Mouse (Mus musculus) lung, embryonic 16.5 days (tissue): ENCODE data around the gene Triap1. TPM values are rescaled to one million over a fixed set of nuclear protein-coding genes. Genes with fewer than 3 reads are reported as not detected.
"Not testable (repeated sequence)": the region's sequence is repeated elsewhere in the genome, so short reads cannot be mapped to it uniquely, and the experiment has no call there.

ENCODE experiments used
- ATAC-seq: fragments of 200-750 bp; cut with Nextera tagmentation; 2 replicates; pipeline ENCODE4 v1.8.0; 2017; ENCODE audit warnings: low read depth, mild to moderate bottlenecking, moderate library complexity
- H3K27ac ChIP-seq: fragments of 300-500 bp; sonication (generic); 2 replicates; pipeline ENCODE4 v1.5.1; 2014; ENCODE audit warnings: mild to moderate bottlenecking, control low read depth, low read length
- H3K27me3 ChIP-seq: fragments of 300-500 bp; sonication (generic); 2 replicates; pipeline ENCODE4 v1.6.1; 2014; ENCODE audit warnings: low read depth, low read length, mixed read lengths; ENCODE audit not compliant: control insufficient read depth, insufficient read depth
- H3K36me3 ChIP-seq: fragments of 300-500 bp; sonication (generic); 2 replicates; pipeline ENCODE4 v1.6.1; 2014; ENCODE audit warnings: low read length; ENCODE audit not compliant: control insufficient read depth, insufficient read depth
- H3K4me1 ChIP-seq: fragments of 300-500 bp; sonication (generic); replicated peaks from 2 replicates; pipeline ENCODE4 v1.6.1; 2014; ENCODE audit warnings: low read length, mixed read lengths; ENCODE audit not compliant: control insufficient read depth, insufficient read depth
- H3K4me2 ChIP-seq: fragments of 300-500 bp; sonication (generic); 2 replicates; pipeline ENCODE4 v1.6.1; 2014; ENCODE audit warnings: low read depth, low read length, control low read depth
- H3K4me3 ChIP-seq: fragments of 300-500 bp; sonication (generic); 2 replicates; pipeline ENCODE4 v1.5.1; 2014; ENCODE audit warnings: mild to moderate bottlenecking, low read length, control low read depth
- H3K9ac ChIP-seq: fragments of 300-500 bp; sonication (generic); 2 replicates; pipeline ENCODE4 v1.6.1; 2014; ENCODE audit warnings: low read length, control low read depth
- H3K9me3 ChIP-seq: fragments of 300-500 bp; sonication (generic); 2 replicates; pipeline ENCODE4 v1.6.1; 2016; ENCODE audit warnings: low read length; ENCODE audit not compliant: control insufficient read depth
- WGBS: fragments of 180-500 bp; shearing (Covaris S2); extraction: QIAGEN DNeasy Blood & Tissue Kit; methylation state at CpG from one replicate; pipeline ENCODE4 v1.1.7; 2014; 5-methylcytosine and 5-hydroxymethylcytosine counted together
- polyA plus RNA-seq: library from polyadenylated mRNA; unstranded; fragments of >200 nt; fragmentation: Nextera tagmentation; extraction: Ambion mirVana; gene quantifications from 2 replicates; pipeline ENCODE4 v1.2.1, GENCODE M21; 2015

Gene Triap1
- polyA plus RNA-seq, 1 experiment from 2014 or later = 61.4 TPM

DNA sequence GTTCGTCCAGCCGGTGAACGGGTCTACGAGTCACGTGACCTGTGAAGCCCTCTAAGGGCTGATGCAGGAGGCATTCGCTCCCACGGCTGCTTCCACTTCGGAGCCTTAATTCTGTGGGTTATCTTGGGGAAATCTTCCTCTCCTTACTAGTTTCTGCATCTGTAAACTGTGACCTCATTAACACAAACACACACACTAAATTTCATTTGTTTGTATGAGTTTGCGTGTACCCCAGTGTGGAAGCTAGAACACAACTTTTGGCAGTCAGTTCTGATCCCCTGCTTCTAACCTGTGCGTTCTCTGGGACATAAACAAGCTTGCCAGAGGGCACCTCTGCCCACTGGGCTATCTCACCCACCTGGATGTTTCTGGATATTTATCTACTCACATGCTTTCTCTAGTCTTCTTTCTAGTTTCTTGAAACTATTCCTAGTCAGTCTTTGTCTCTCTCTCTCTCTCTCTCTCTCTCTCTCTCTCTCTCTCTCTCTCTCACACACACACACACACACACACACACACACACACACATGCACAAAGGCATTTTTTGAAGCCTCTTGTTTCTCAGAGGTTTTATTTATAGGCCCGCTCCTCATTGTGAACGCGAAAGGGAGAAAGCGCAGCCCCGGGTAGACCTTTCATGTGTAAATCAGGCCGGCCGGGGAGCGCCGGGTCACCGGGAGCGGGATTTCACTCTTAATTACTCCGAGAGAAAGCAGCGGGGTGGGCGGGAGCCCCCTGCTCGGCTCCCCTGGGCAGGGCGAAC, 32.6 kb downstream of the Triap1 start:
- Histone ChIP-seq H3K27me3 (peaks cover 2% of the 10 kb centered on the region; the same call in 1 of the 2 replicates), H3K4me2 (peak overlapping the region; percentile 53), H3K4me3 (peak overlapping the region; percentile 33), H3K9ac (peak overlapping the region; percentile 47; the same call in 1 of the 2 replicates), H3K9me3 (no peaks in the 10 kb centered on the region), H3K36me3 (no peaks in the 10 kb centered on the region), H3K27ac (no peak overlapping the region), H3K4me1 (no peaks in the 10 kb centered on the region)
- ATAC-seq = no peak
- 23% methylated on average over 26 of the region's 26 CpGs for WGBS

DNA sequence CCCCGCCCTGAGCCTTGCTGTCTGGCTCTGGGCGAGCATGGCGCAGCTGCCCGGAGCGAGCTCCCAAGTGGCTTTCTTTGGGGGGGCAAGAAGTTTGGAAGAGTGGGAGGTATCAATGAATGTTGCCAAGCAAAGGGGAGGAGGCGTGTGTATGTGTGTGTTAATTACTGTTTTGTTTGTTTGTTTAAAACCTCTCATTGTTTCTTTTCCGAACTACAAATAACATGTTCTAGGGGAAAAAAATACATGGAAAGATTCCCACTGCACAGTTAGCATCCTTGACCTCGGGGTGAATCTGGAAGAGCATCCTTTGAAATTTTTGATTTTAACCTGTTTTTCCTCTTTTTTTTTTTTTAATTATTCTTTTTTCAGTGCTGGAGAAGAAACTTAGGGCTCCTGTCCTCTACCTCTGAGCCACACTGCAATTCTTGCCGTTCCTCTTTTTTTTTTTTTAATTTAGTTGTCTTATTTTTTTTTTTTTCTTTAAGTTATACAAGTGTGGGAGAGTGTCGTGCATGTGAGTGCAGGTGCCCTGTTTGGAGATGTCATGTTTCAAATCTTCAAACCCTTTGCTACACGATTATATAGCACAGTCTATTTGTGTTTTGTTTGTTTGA, 33.3 kb downstream of the Triap1 start:
- Histone ChIP-seq H3K4me1 (no peaks in the 10 kb centered on the region), H3K4me2 (peak overlapping the region; percentile 53), H3K4me3 (peak overlapping the region; percentile 33), H3K27me3 (peaks cover 2% of the 10 kb centered on the region; the same call in 1 of the 2 replicates), H3K36me3 (no peaks in the 10 kb centered on the region), H3K9ac (peak overlapping the region; percentile 47; the same call in 1 of the 2 replicates), H3K9me3 (no peaks in the 10 kb centered on the region), H3K27ac (no peak overlapping the region)
- WGBS = 20% methylated on average over 11 of the region's 11 CpGs
- no peak for ATAC-seq

DNA sequence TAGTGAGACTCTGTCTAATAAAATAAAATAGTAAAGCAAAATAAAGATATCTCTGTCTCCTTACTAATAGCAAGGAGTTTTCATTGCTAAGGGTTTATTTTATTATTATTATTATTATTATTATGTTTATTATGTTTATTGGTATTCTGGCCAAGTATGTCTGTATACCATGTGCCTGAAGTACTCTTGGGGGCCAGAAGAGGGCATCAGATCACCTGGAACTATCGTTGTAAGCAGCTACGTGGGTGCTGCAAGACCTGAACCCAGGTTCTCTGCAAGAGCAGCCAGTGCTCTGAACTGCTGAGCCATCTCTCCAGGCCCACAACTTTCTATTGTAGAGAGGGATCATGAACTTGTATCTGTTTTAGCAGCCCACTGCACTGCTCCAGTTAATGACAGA, 34.4 kb downstream of the Triap1 start:
- Histone ChIP-seq H3K4me3 (no peak overlapping the region), H3K9ac (no peak overlapping the region), H3K9me3 (no peaks in the 10 kb centered on the region), H3K4me1 (no peaks in the 10 kb centered on the region), H3K27ac (no peak overlapping the region), H3K36me3 (no peaks in the 10 kb centered on the region), H3K27me3 (peaks cover 2% of the 10 kb centered on the region; the same call in 1 of the 2 replicates), H3K4me2 (no peak overlapping the region)
- ATAC-seq = no peak
- 70% methylated on average over 2 of the region's 2 CpGs for WGBS

DNA sequence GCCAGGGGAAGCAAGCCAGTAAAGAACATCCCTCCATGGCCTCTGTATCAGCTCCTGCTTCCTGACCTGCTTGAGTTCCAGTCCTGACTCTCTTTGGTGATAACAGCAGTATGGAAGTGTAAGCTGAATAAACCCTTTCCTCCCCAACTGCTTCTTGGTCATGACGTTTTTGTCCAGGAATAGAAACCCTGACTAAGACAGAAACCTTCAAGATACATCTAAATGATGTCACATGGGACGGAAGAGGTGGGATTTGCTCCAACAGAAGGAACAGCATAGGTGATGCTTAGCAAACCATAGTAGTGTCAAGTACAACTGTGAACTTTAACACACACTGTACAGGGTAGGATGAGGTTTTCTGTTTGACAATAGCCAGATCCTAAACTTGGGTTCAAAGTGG, 37.9 kb downstream of the Triap1 start:
- not testable (repeated sequence) for H3K4me2 ChIP-seq, H3K4me1 ChIP-seq, H3K27me3 ChIP-seq, ATAC-seq, H3K9me3 ChIP-seq, H3K36me3 ChIP-seq, H3K4me3 ChIP-seq, H3K9ac ChIP-seq, H3K27ac ChIP-seq
- 69% methylated on average over 2 of the region's 2 CpGs for WGBS

DNA sequence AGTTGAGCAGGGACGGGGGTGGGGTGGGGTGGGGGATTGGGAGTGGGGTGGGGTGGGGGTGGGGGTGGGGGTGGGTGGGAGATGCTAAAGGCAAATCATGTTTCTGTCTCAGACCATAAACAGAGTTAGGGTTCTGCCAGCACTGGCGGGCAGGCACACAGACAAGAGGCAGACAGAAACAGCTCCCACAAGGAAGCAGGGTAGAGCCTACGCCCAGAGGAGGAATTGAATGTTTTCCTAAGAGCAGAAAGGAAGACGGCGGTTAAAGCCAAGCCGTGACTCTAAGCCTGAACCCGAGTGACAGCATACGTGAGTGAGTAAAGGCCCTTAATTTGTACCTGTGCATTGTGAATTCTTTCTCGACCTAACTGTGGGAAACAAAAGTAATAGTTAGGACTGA, 50.9 kb downstream of the Triap1 start:
- H3K36me3 ChIP-seq = no peaks in the 10 kb centered on the region
- no peak overlapping the region for H3K9ac ChIP-seq
- no peak overlapping the region for H3K4me2 ChIP-seq
- WGBS = 22% methylated on average over 9 of the region's 9 CpGs
- H3K9me3 ChIP-seq = no peaks in the 10 kb centered on the region
- H3K4me3 ChIP-seq = no peak overlapping the region
- no peak overlapping the region for H3K27ac ChIP-seq
- no peaks in the 10 kb centered on the region for H3K4me1 ChIP-seq
- no peak for ATAC-seq
- peaks cover 8% of the 10 kb centered on the region for H3K27me3 ChIP-seq

DNA sequence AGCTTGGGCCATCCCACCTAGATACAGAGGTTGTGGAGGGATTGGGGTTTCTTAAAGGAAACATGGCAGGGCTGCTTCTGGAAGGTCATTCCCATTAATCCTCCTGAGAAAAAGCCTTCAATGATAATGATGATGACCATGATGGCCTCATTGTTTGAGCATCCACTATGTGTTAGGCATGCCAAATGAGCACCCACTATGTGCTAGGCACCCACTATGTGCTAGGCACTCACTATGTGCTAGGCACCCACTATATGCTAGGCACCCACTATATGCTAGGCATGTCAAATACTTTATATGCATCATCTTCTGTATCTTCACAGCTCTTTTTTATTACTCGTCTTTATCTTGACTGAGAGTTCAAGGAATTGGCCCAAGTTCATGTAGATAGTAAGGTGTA, 51.9 kb downstream of the Triap1 start:
- no peak overlapping the region for H3K27ac ChIP-seq
- WGBS = 80% methylated on average over 1 of the region's 1 CpGs
- H3K36me3 ChIP-seq = no peaks in the 10 kb centered on the region
- no peak for ATAC-seq
- H3K9me3 ChIP-seq = no peaks in the 10 kb centered on the region
- H3K9ac ChIP-seq = no peak overlapping the region
- no peaks in the 10 kb centered on the region; the same call in 1 of the 2 replicates for H3K4me1 ChIP-seq
- peaks cover 10% of the 10 kb centered on the region for H3K27me3 ChIP-seq
- H3K4me3 ChIP-seq = no peak overlapping the region
- H3K4me2 ChIP-seq = no peak overlapping the region

Other genes with a start within 250 kb of the Triap1 start
- 23.2 and 25.4 TPM in 2 replicates for gene Gm10401, start 242.9 kb upstream of the Triap1 start, polyA plus RNA-seq
- gene Acads, start 221.9 kb upstream of the Triap1 start, polyA plus RNA-seq = 64.5 and 69.2 TPM in 2 replicates
- 34.3 and 35.2 TPM in 2 replicates for gene Unc119b, start 206.2 kb upstream of the Triap1 start, polyA plus RNA-seq
- 58.9 and 62.1 TPM in 2 replicates for gene Mlec, start 183.0 kb upstream of the Triap1 start, polyA plus RNA-seq
- 1.3 and 1.6 TPM in 2 replicates for gene Cabp1, start 146.8 kb upstream of the Triap1 start, polyA plus RNA-seq
- 97.6 and 109 TPM in 2 replicates for gene Pop5, start 105.4 kb upstream of the Triap1 start, polyA plus RNA-seq
- 115 and 116 TPM in 2 replicates for gene Rnf10, start 68.3 kb upstream of the Triap1 start, polyA plus RNA-seq
- 37.9 and 38.6 TPM in 2 replicates for gene Coq5, start 61.6 kb upstream of the Triap1 start, polyA plus RNA-seq
- 1,463 and 1,496 TPM in 2 replicates for gene Dynll1, start 40.2 kb upstream of the Triap1 start, polyA plus RNA-seq
- gene Srsf9, start 14.0 kb upstream of the Triap1 start, polyA plus RNA-seq = 157 and 223 TPM in 2 replicates
- gene Gatc, start within 50 bp of the Triap1 start, polyA plus RNA-seq = 25.5 and 27.5 TPM in 2 replicates
- 920 and 937 TPM in 2 replicates for gene Cox6a1, start 7.8 kb downstream of the Triap1 start, polyA plus RNA-seq
- 3.9 and 6.0 TPM in 2 replicates for gene Msi1, start 88.4 kb downstream of the Triap1 start, polyA plus RNA-seq
- 9.7 and 9.8 TPM in 2 replicates for gene Pla2g1b, start 125.0 kb downstream of the Triap1 start, polyA plus RNA-seq
- 28.1 and 31.4 TPM in 2 replicates for gene Sirt4, start 143.5 kb downstream of the Triap1 start, polyA plus RNA-seq
- gene Pxn, start 165.5 kb downstream of the Triap1 start, polyA plus RNA-seq = 70.1 and 74.4 TPM in 2 replicates
- 1,507 and 1,565 TPM in 2 replicates for gene Rplp0, start 218.2 kb downstream of the Triap1 start, polyA plus RNA-seq
- 32.9 and 35.1 TPM in 2 replicates for gene Gcn1l1, start 224.0 kb downstream of the Triap1 start, polyA plus RNA-seq